8 mouse cellular contexts compared by ENCODE assay signal in genomic region chr4:65604504-65605150, GRCm38 (mm10). TPM values are rescaled to one million over a fixed set of nuclear protein-coding genes. Genes with fewer than 3 reads are reported as not detected.
DNase-seq lines count a peak whose midpoint lies in the region; ATAC-seq and TF ChIP-seq lines count a peak whose summit lies in the region.

TSS of gene Trim32 (plus strand) at chr4:65604986.

- WGBS in embryonic facial prominence, embryonic 13.5 days = 2% methylated on average over 33 of the region's 33 CpGs
- 4% methylated on average over 30 of the region's 33 CpGs for WGBS in limb, embryonic 14.5 days
- 3% methylated on average over 32 of the region's 33 CpGs for WGBS in midbrain, postnatal 0 days

- peak within 1 kb of the TSS; percentile 84 for H3K4me3 ChIP-seq in erythroblast, embryonic 14.5 days (replicated peaks)
- peak within 1 kb of the TSS; percentile 59 for H3K4me3 ChIP-seq in embryonic facial prominence, embryonic 13.5 days
- H3K4me3 ChIP-seq in limb, embryonic 14.5 days (replicated peaks; ENCODE audit: low read length) = peak within 1 kb of the TSS; percentile 64
- H3K4me3 ChIP-seq in midbrain, postnatal 0 days (ENCODE audit: low read depth, low read length) = peak within 1 kb of the TSS; percentile 61

- H3K4me1 ChIP-seq in erythroblast, embryonic 14.5 days (ENCODE audit: control insufficient read depth) = peaks cover 33% of the 10 kb centered on the region
- H3K4me1 ChIP-seq in embryonic facial prominence, embryonic 13.5 days = peaks cover 21% of the 10 kb centered on the region
- peaks cover 13% of the 10 kb centered on the region for H3K4me1 ChIP-seq in limb, embryonic 14.5 days (ENCODE audit: control insufficient read depth, insufficient read depth, low read length)
- H3K4me1 ChIP-seq in midbrain, postnatal 0 days (ENCODE audit: insufficient read depth, low read length) = 0 out of 2 replicates have a peak, but pooled peaks cover 12% of the 10 kb centered on the region

- H3K9me3 ChIP-seq in erythroblast, embryonic 14.5 days (ENCODE audit: control insufficient read depth, low read length) = no peaks in the 10 kb centered on the region
- H3K9me3 ChIP-seq in embryonic facial prominence, embryonic 13.5 days = no peaks in the 10 kb centered on the region
- H3K9me3 ChIP-seq in limb, embryonic 14.5 days (ENCODE audit: control insufficient read depth, low read length) = no peaks in the 10 kb centered on the region
- no peaks in the 10 kb centered on the region for H3K9me3 ChIP-seq in midbrain, postnatal 0 days (ENCODE audit: low read length)

- H3K27me3 ChIP-seq in erythroblast, embryonic 14.5 days (ENCODE audit: control insufficient read depth) = no peaks in the 10 kb centered on the region
- H3K27me3 ChIP-seq in embryonic facial prominence, embryonic 13.5 days = no peaks in the 10 kb centered on the region
- H3K27me3 ChIP-seq in limb, embryonic 14.5 days (ENCODE audit: control insufficient read depth, insufficient read depth, low read length) = no peaks in the 10 kb centered on the region
- H3K27me3 ChIP-seq in midbrain, postnatal 0 days (ENCODE audit: insufficient read depth, low read length) = no peaks in the 10 kb centered on the region

- peak within 1 kb of the TSS; percentile 72 for H3K9ac ChIP-seq in embryonic facial prominence, embryonic 13.5 days
- peak within 1 kb of the TSS; percentile 68 for H3K9ac ChIP-seq in limb, embryonic 14.5 days (ENCODE audit: low read depth, low read length, severe bottlenecking)
- peak within 1 kb of the TSS; percentile 79 for H3K9ac ChIP-seq in midbrain, postnatal 0 days (replicated peaks; ENCODE audit: low read length, poor library complexity, severe bottlenecking)

- ATAC-seq in erythroblast, adult 5-6 weeks (replicated peaks; ENCODE audit: low FRiP score, poor library complexity, severe bottlenecking) = no peak; the same call in 1 of the 2 replicates
- peak; percentile 94 for ATAC-seq in embryonic facial prominence, embryonic 13.5 days (ENCODE audit: insufficient number of reproducible peaks, insufficient read depth, low FRiP score, low TSS enrichment, low read depth)
- ATAC-seq in limb, embryonic 14.5 days (ENCODE audit: low FRiP score, low read depth) = peak; percentile 95
- ATAC-seq in midbrain, postnatal 0 days (ENCODE audit: low FRiP score) = peak; percentile 97

- peak within 1 kb of the TSS; percentile 72 for H3K4me2 ChIP-seq in embryonic facial prominence, embryonic 13.5 days
- H3K4me2 ChIP-seq in limb, embryonic 14.5 days (replicated peaks; ENCODE audit: low read depth, low read length, severe bottlenecking) = peak within 1 kb of the TSS; percentile 61
- H3K4me2 ChIP-seq in midbrain, postnatal 0 days (ENCODE audit: low read depth, low read length, poor library complexity, severe bottlenecking) = peak within 1 kb of the TSS; percentile 67

- 0 out of 2 replicates have a peak, but pooled peaks have one; percentile 85 for TF ChIP-seq POLR2A in limb, embryonic 14.5 days (IDR thresholded peaks at IDR 0.05; ENCODE audit: borderline replicate concordance, extremely low read depth, insufficient read depth, insufficient read length)

- no peak for TF ChIP-seq CTCF in midbrain, postnatal 0 days (IDR thresholded peaks at IDR 0.05)

- no peaks in the 10 kb centered on the region for H3K36me3 ChIP-seq in erythroblast, embryonic 14.5 days (ENCODE audit: control insufficient read depth)
- H3K36me3 ChIP-seq in embryonic facial prominence, embryonic 13.5 days = peaks cover 6% of the 10 kb centered on the region; the same call in 1 of the 2 replicates
- H3K36me3 ChIP-seq in limb, embryonic 14.5 days (ENCODE audit: control insufficient read depth, insufficient read depth, low read length) = no peaks in the 10 kb centered on the region
- no peaks in the 10 kb centered on the region for H3K36me3 ChIP-seq in midbrain, postnatal 0 days (ENCODE audit: insufficient read depth, low read length)

- DNase-seq in heart, adult 8-10 months (ENCODE audit: low spot score) = peak; percentile 98
- peak; percentile 99 for DNase-seq in kidney, adult 9 months
- peak; percentile 90 for DNase-seq in limb, embryonic 14.5 days (ENCODE audit: low spot score)
- peak; percentile 97 for DNase-seq in midbrain, postnatal 0 days (ENCODE audit: low spot score)
- peak; percentile 84 to 90 for DNase-seq in spleen, postnatal 14 days (ENCODE audit: low spot score in 2 of 2)

- peak within 1 kb of the TSS; percentile 40 for H3K27ac ChIP-seq in embryonic facial prominence, embryonic 13.5 days
- no peak within 1 kb of the TSS for H3K27ac ChIP-seq in limb, embryonic 14.5 days (replicated peaks; ENCODE audit: low read depth, low read length)
- H3K27ac ChIP-seq in midbrain, postnatal 0 days (ENCODE audit: low read depth, low read length) = peak within 1 kb of the TSS; percentile 80

RNA-seq across cellular contexts. Expression of gene Trim32, which starts in this region (rescaled TPM):
- 0.05 TPM in 1 of 2 replicates, not detected in the other for polyA plus RNA-seq in erythroblast, embryonic 14.5 days (2012)
- total RNA-seq in erythroblast, adult 5-6 weeks (2015; ENCODE audit: low replicate concordance) = 0.96 and 3.1 TPM in 2 replicates
- 1.8 TPM in 1 of 2 replicates, not detected in the other for total RNA-seq in erythroblast, adult 5-6 weeks (2017; ENCODE audit: low replicate concordance)
- 63.0 and 64.3 TPM in 2 replicates for polyA plus RNA-seq in embryonic facial prominence, embryonic 13.5 days (2015; fragmentation: Nextera tagmentation; extraction: Ambion mirVana)
- 10 to 100 TPM; 13.3 to 20.2 (median 17.1) TPM for total RNA-seq in heart, adult 8-10 months (2022)
- polyA plus RNA-seq in limb, embryonic 14.5 days (2012; rRNA removed) = 34.5 and 38.4 TPM in 2 replicates
- polyA plus RNA-seq in limb, embryonic 14.5 days (2014; fragmentation: Nextera tagmentation; extraction: Ambion mirVana) = 50.5 and 59.0 TPM in 2 replicates
- total RNA-seq in midbrain, postnatal 0 days (2014; rRNA removed) = 204 and 218 TPM in 2 replicates
- polyA plus RNA-seq in midbrain, postnatal 0 days (2015; fragmentation: Nextera tagmentation; extraction: Ambion mirVana) = 175 and 187 TPM in 2 replicates

Comparison
In these comparisons a context has a peak if more than half of its experiments do, and no peak if none do; other contexts are left out.
1. RNA of gene Trim32 (polyA plus RNA-seq): 175 to 187 TPM in midbrain, postnatal 0 days, 63.0 to 64.3 TPM in embryonic facial prominence, embryonic 13.5 days and 34.5 to 59.0 TPM in limb, embryonic 14.5 days; 0.05 TPM in erythroblast, embryonic 14.5 days; every median in the first group is over 10 times any median in the second.
2. Peak in every context shown above with its lines, with median percentiles within 50 percentile points of each other: H3K4me3 ChIP-seq, H3K4me2 ChIP-seq, H3K9ac ChIP-seq and DNase-seq.